Mouse (Mus musculus): ENCODE data around the gene Gm28230. TPM values are rescaled to one million over a fixed set of nuclear protein-coding genes. Genes with fewer than 3 reads are reported as not detected.

Gene Gm28230
- polyA plus RNA-seq (2015; fragmentation: Nextera tagmentation; extraction: Ambion mirVana), result 0.09 and 0.40 TPM in 2 replicates

DNA sequence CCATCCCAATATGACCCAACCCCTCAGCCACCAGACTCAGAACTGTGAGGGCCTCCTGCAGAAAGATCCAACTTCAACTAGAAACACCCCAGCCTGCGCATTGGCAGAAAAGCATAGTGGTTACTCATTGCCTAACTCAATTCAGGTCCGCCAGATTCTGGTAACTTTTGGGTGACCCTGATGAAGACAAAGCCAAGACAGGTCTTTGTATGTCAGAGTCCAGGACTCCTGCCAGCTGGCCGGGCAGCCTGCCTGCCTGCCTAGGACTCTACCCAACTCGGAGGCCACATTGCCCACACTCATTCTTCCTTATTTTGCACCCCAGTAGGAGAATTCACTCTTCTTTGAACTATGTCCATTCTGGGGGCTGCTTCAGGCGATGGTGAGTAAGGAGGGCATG, at the start of gene Gm28230:
Gm28230 (plus strand) TSS at position 178 of the 400 bp plus-strand sequence.
- no peak for ATAC-seq (ENCODE audit: insufficient number of reproducible peaks, low FRiP score, low TSS enrichment, low read depth)
- Histone ChIP-seq H3K36me3 (no peaks in the 10 kb centered on the region), H3K27ac (replicated peaks) (no peak within 1 kb of the TSS), H3K9me3 (replicated peaks) (no peaks in the 10 kb centered on the region), H3K4me3 (replicated peaks) (peak within 1 kb of the TSS; percentile 30), H3K4me1 (peaks cover 10% of the 10 kb centered on the region), H3K9ac (no peak within 1 kb of the TSS), H3K4me2 (replicated peaks) (peak within 1 kb of the TSS; percentile 42), H3K27me3 (peaks cover 97% of the 10 kb centered on the region)
- 17% methylated on average over 5 of the region's 5 CpGs for WGBS

- no peak overlapping the region for H3K9ac ChIP-seq
- 16% methylated on average over 2 of the region's 2 CpGs for WGBS
- peaks cover 100% of the 10 kb centered on the region for H3K27me3 ChIP-seq
Measured at GRCm38 (mm10) chr2:74677106-74677505, 49.4 kb upstream of the Gm28230 start.

GRCm38 (mm10) chr2:74678891-74679595, 47.5 kb upstream of the Gm28230 start, which contains the start of gene Hoxd11:
TSS of gene Hoxd11 (plus strand) at chr2:74679557.
- no peaks in the 10 kb centered on the region for H3K9me3 ChIP-seq (replicated peaks)
- no peaks in the 10 kb centered on the region for H3K36me3 ChIP-seq
- H3K27me3 ChIP-seq, result peaks cover 100% of the 10 kb centered on the region
- no peak within 1 kb of the TSS for H3K27ac ChIP-seq (replicated peaks)
- no peak within 1 kb of the TSS for H3K9ac ChIP-seq
- peaks cover 16% of the 10 kb centered on the region for H3K4me1 ChIP-seq
- H3K4me2 ChIP-seq (replicated peaks), result peak within 1 kb of the TSS; percentile 13; the same call in 1 of the 2 replicates
- H3K4me3 ChIP-seq (replicated peaks), result no peak within 1 kb of the TSS
- no peak for ATAC-seq (ENCODE audit: insufficient number of reproducible peaks, low FRiP score, low TSS enrichment, low read depth)
- 2% methylated on average over 15 of the region's 15 CpGs for WGBS

More at GRCm38 (mm10) chr2:74677106-74677505, 49.4 kb upstream of the Gm28230 start:
- Histone ChIP-seq H3K27ac (replicated peaks) (no peak overlapping the region), H3K4me1 (peaks cover 13% of the 10 kb centered on the region), H3K4me3 (replicated peaks) (no peak overlapping the region), H3K36me3 (no peaks in the 10 kb centered on the region), H3K9me3 (replicated peaks) (no peaks in the 10 kb centered on the region), H3K4me2 (replicated peaks) (no peak overlapping the region)
- no peak for ATAC-seq (ENCODE audit: insufficient number of reproducible peaks, low FRiP score, low TSS enrichment, low read depth)

GRCm38 (mm10) chr2:74679596-74679971, 46.9 kb upstream of the Gm28230 start:
- ATAC-seq (ENCODE audit: insufficient number of reproducible peaks, low FRiP score, low TSS enrichment, low read depth), result no peak
- peaks cover 100% of the 10 kb centered on the region for H3K27me3 ChIP-seq
- H3K4me1 ChIP-seq, result peaks cover 16% of the 10 kb centered on the region
- no peaks in the 10 kb centered on the region for H3K9me3 ChIP-seq (replicated peaks)
- under 1% methylated on average over 26 of the region's 26 CpGs for WGBS
- no peaks in the 10 kb centered on the region for H3K36me3 ChIP-seq
- H3K4me3 ChIP-seq (replicated peaks), result no peak overlapping the region
- no peak overlapping the region for H3K27ac ChIP-seq (replicated peaks)
- H3K4me2 ChIP-seq (replicated peaks), result peak overlapping the region; percentile 13; the same call in 1 of the 2 replicates
- no peak overlapping the region for H3K9ac ChIP-seq

DNA sequence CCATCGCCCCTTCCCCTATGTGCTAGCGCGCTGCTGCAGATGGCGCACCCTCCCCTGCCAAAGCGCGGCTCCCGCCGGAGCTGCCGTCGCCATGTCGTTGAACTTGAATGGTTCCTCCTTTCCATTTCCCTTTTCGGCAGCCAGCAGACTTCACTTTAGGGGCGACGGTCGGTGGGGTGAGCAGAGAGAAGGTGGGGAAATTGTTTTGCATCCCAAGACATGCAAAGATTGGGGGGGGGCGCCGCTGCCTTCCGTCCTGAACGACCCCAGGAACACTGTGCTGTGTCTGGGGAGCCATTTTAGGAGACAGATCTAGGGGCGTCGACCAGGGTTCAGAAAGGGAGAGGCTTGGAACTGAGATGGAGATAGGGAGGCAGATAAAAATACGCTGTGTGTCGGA, 46.5 kb upstream of the Gm28230 start:
- Histone ChIP-seq H3K4me3 (replicated peaks) (no peak overlapping the region), H3K9me3 (replicated peaks) (no peaks in the 10 kb centered on the region), H3K4me1 (peaks cover 16% of the 10 kb centered on the region), H3K36me3 (no peaks in the 10 kb centered on the region), H3K27me3 (peaks cover 100% of the 10 kb centered on the region), H3K9ac (no peak overlapping the region), H3K27ac (replicated peaks) (no peak overlapping the region), H3K4me2 (replicated peaks) (peak overlapping the region; percentile 13; the same call in 1 of the 2 replicates)
- 2% methylated on average over 23 of the region's 23 CpGs for WGBS
- no peak for ATAC-seq (ENCODE audit: insufficient number of reproducible peaks, low FRiP score, low TSS enrichment, low read depth)

DNA sequence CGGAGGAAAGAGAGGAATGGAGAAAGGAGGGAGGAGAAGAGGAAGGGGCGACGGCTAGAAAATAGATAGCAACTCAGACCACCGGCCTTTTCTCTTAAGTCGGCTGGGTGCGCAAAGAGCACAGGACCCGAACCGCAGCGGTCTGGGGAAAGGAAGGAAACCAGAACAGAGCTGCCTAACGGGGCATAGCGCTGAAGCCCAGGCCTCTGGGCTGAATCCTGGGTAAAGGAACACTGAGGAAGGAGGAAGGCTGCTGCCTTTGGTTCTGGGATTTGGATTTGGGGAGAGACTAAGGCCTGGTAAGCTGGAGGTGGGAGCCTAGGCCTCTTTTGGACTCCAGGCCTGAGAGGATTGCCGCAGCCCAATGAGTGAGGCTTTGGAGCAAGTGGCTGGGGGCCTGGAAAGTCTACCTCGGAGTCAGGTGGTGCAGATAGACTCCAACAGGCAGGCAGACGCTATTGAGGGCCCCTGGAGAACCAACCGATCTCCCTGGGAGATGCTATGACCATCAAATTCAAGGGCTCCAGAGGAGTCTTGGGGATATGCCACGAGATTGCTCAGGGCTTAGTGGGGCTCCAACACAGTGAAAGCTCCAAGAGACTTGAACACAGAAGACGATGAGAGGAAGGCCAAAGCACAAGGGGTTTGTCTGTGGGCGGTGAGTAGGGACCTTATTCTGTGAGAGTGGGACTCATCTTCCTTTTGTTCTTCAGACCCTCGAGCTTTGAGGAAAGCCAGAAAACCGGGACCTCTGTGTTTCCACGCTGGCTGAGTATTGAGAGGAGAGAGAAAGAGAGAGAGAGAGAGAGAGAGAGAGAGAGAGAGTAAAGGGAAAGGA, 45.7 kb upstream of the Gm28230 start:
- 11% methylated on average over 21 of the region's 21 CpGs for WGBS
- Histone ChIP-seq H3K4me1 (peaks cover 16% of the 10 kb centered on the region), H3K4me2 (replicated peaks) (no peak overlapping the region), H3K27ac (replicated peaks) (no peak overlapping the region), H3K9me3 (replicated peaks) (no peaks in the 10 kb centered on the region), H3K9ac (no peak overlapping the region), H3K4me3 (replicated peaks) (no peak overlapping the region), H3K27me3 (peaks cover 100% of the 10 kb centered on the region), H3K36me3 (no peaks in the 10 kb centered on the region)
- ATAC-seq (ENCODE audit: insufficient number of reproducible peaks, low FRiP score, low TSS enrichment, low read depth), result no peak

DNA sequence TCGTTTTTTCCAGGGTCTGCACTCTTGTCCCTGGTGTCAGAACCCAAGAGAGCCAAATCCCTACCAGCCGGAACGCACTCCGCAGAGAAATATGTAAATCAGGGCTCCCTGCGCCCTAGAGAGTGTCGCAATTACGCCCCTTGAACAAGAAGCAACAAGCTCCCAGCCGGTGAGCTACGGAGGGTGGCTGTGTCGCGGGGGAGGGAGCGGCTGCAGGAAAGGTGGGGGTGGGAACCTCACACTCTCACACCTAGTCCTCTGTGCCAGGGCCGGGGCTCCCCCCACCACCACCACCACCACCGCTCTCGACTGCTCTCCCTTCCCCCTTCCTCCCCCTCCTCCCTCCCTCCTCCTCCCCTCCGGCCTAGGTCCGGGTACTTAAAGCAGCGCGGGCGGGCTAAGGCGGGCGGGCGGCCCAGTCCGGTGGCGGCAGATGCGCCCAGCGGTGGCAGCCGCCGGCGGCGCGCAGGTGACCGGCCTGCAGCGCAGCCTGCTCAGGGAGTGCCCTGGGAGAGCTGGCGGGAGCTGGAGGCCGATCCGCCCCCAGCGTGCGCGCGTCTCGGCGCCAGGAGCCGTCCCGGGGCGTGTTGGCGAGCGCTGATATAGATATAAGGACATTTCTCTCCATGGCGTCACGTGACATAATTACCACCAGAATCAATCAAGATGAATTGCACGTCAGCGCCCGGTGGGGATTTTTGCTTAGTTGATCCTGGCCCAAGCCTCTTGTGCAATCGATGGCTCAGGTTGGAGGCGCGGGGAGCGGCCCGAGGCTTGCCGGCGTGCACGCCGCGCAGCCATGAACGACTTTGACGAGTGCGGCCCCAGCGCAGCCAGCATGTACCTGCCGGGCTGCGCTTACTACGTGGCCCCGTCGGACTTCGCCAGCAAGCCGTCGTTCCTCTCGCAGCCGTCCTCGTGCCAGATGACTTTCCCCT, 44.7 kb upstream of the Gm28230 start:
- Histone ChIP-seq H3K4me1 (peaks cover 16% of the 10 kb centered on the region), H3K27ac (replicated peaks) (no peak overlapping the region), H3K4me2 (replicated peaks) (peak overlapping the region; percentile 43), H3K27me3 (peaks cover 97% of the 10 kb centered on the region), H3K9me3 (replicated peaks) (no peaks in the 10 kb centered on the region), H3K36me3 (no peaks in the 10 kb centered on the region), H3K9ac (no peak overlapping the region), H3K4me3 (replicated peaks) (peak overlapping the region; percentile 32)
- 0 out of 2 replicates have a peak, but pooled peaks have one; percentile 24 for ATAC-seq (ENCODE audit: insufficient number of reproducible peaks, low FRiP score, low TSS enrichment, low read depth)
- WGBS, result under 1% methylated on average over 76 of the region's 78 CpGs

DNA sequence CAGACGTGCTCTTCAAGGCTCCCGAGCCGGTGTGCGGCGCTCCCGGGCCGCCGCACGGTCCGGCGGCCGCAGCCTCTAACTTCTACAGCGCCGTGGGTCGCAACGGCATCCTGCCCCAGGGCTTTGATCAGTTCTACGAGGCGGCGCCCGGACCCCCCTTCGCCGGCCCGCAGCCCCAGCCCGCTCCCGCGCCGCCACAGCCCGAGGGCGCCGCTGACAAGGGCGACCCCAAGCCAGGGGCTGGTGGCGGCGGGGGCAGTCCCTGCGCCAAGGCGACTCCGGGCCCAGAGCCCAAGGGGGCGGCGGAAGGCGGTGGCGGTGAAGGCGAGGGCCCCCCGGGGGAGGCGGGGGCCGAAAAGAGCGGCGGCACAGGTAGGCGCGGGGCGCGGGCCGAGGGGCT, 43.7 kb upstream of the Gm28230 start:
- no peak overlapping the region for H3K9ac ChIP-seq
- ATAC-seq (ENCODE audit: insufficient number of reproducible peaks, low FRiP score, low TSS enrichment, low read depth), result no peak
- H3K36me3 ChIP-seq, result no peaks in the 10 kb centered on the region
- WGBS, result under 1% methylated on average over 36 of the region's 51 CpGs
- H3K27me3 ChIP-seq, result peaks cover 97% of the 10 kb centered on the region
- peak overlapping the region; percentile 43 for H3K4me2 ChIP-seq (replicated peaks)
- peak overlapping the region; percentile 32 for H3K4me3 ChIP-seq (replicated peaks)
- no peak overlapping the region for H3K27ac ChIP-seq (replicated peaks)
- peaks cover 16% of the 10 kb centered on the region for H3K4me1 ChIP-seq
- H3K9me3 ChIP-seq (replicated peaks), result no peaks in the 10 kb centered on the region

GRCm38 (mm10) chr2:74683471-74683951, 43.0 kb upstream of the Gm28230 start:
- no peak overlapping the region for H3K27ac ChIP-seq (replicated peaks)
- ATAC-seq (ENCODE audit: insufficient number of reproducible peaks, low FRiP score, low TSS enrichment, low read depth), result no peak
- peaks cover 97% of the 10 kb centered on the region for H3K27me3 ChIP-seq
- under 1% methylated on average over 18 of the region's 18 CpGs for WGBS
- H3K4me3 ChIP-seq (replicated peaks), result no peak overlapping the region
- H3K4me1 ChIP-seq, result peaks cover 16% of the 10 kb centered on the region
- no peaks in the 10 kb centered on the region for H3K36me3 ChIP-seq
- no peak overlapping the region for H3K9ac ChIP-seq
- no peaks in the 10 kb centered on the region for H3K9me3 ChIP-seq (replicated peaks)
- no peak overlapping the region for H3K4me2 ChIP-seq (replicated peaks)

- Histone ChIP-seq H3K36me3 (no peaks in the 10 kb centered on the region), H3K27ac (replicated peaks) (no peak overlapping the region), H3K4me1 (peaks cover 16% of the 10 kb centered on the region), H3K27me3 (peaks cover 97% of the 10 kb centered on the region), H3K4me2 (replicated peaks) (no peak overlapping the region), H3K4me3 (replicated peaks) (no peak overlapping the region), H3K9ac (no peak overlapping the region), H3K9me3 (replicated peaks) (no peaks in the 10 kb centered on the region)
- ATAC-seq (ENCODE audit: insufficient number of reproducible peaks, low FRiP score, low TSS enrichment, low read depth), result no peak
- WGBS, result 3% methylated on average over 12 of the region's 12 CpGs
Measured at GRCm38 (mm10) chr2:74684106-74684505, 42.4 kb upstream of the Gm28230 start.

Measured in embryonic facial prominence, embryonic 15.5 days (tissue).